Mouse (Mus musculus) lung, postnatal 0 days (tissue): Measurements from ENCODE around the gene Sept10. TPM values are rescaled to one million over a fixed set of nuclear protein-coding genes. Genes with fewer than 3 reads are reported as not detected.
"Not testable (repeated sequence)": the region's sequence is repeated elsewhere in the genome, so short reads cannot be mapped to it uniquely, and the experiment has no call there.

Experiments used
- ATAC-seq: fragments of 200-750 bp; cut with Nextera tagmentation; 2 replicates; pipeline ENCODE4 v1.8.0; 2017; ENCODE audit warnings: moderate library complexity
- DNase-seq: peaks from one replicate; pipeline ENCODE4 v3.0.0-alpha.2; 2016; ENCODE audit warnings: low spot score
- H3K27ac ChIP-seq: fragments of 300-500 bp; sonication (generic); 2 replicates; pipeline ENCODE4 v1.5.1; 2014; ENCODE audit warnings: antibody characterized with exemption, mild to moderate bottlenecking, low read length, mixed read lengths
- H3K27me3 ChIP-seq: fragments of 300-500 bp; sonication (generic); replicated peaks from 2 replicates; pipeline ENCODE4 v1.6.1; 2014; ENCODE audit warnings: low read length, mixed read lengths; ENCODE audit not compliant: insufficient read depth
- H3K36me3 ChIP-seq: fragments of 300-500 bp; sonication (generic); 2 replicates; pipeline ENCODE4 v1.6.1; 2014; ENCODE audit warnings: low read length, mixed read lengths; ENCODE audit not compliant: insufficient read depth
- H3K4me1 ChIP-seq: fragments of 300-500 bp; sonication (generic); 2 replicates; pipeline ENCODE4 v1.6.1; 2014; ENCODE audit warnings: antibody characterized with exemption, low read depth, low read length, mixed read lengths; ENCODE audit not compliant: insufficient read depth
- H3K4me2 ChIP-seq: fragments of 300-500 bp; sonication (generic); replicated peaks from 2 replicates; pipeline ENCODE4 v1.6.1; 2014; ENCODE audit warnings: low read depth, mild to moderate bottlenecking, low read length, moderate library complexity, mixed read lengths
- H3K4me3 ChIP-seq: fragments of 300-500 bp; sonication (generic); 2 replicates; pipeline ENCODE4 v1.5.1; 2014; ENCODE audit warnings: low read depth, low read length
- H3K9ac ChIP-seq: fragments of 300-500 bp; sonication (generic); replicated peaks from 2 replicates; pipeline ENCODE4 v1.6.1; 2014; ENCODE audit warnings: low read depth, mild to moderate bottlenecking
- H3K9me3 ChIP-seq: fragments of 300-500 bp; sonication (generic); 2 replicates; pipeline ENCODE4 v1.6.1; 2016; ENCODE audit warnings: low read length, mixed read lengths
- CTCF ChIP-seq: IDR thresholded peaks from 2 replicates; pipeline ENCODE4 v1.5.1; 2016; ENCODE audit warnings: antibody characterized with exemption, mild to moderate bottlenecking
- EP300 ChIP-seq: IDR thresholded peaks from 2 replicates; pipeline ENCODE4 v1.6.1; 2016; ENCODE audit warnings: antibody characterized with exemption, mild to moderate bottlenecking, control low read depth
- WGBS: fragments of 180-500 bp; shearing (Covaris S2); extraction: QIAGEN DNeasy Blood & Tissue Kit; methylation state at CpG from one replicate; pipeline ENCODE4 v1.1.7; 2014; 5-methylcytosine and 5-hydroxymethylcytosine counted together
- polyA plus RNA-seq: library from polyadenylated mRNA; unstranded; fragments of >200 nt; fragmentation: Nextera tagmentation; extraction: Ambion mirVana; gene quantifications from 2 replicates; pipeline ENCODE4 v1.2.1, GENCODE M21; 2015

Gene Sept10
- polyA plus RNA-seq, 1 experiment from 2014 or later, result 42.2 TPM

DNA sequence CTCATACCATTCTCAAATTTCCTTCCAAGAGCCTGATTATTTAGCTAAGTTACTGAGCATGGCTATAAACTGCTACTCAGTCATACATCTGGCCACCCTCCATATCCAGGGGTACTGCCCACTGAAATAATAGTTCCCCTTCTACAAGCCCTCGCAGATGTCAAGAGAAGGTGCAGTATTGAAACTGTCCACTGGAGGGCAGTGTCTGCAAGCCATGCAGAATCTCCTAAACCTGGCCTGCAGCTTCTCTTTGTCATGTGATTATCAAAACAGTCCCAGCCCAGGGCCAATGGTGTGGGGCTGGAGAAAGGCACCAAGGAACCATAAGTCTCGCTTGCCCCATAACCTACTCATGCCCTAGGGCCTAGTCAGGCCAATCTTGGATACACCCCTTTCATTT is 112.6 kb downstream of the Sept10 start:
- WGBS, result 24% methylated on average over 2 of the region's 2 CpGs
- H3K4me3 ChIP-seq, result no peak overlapping the region

DNA sequence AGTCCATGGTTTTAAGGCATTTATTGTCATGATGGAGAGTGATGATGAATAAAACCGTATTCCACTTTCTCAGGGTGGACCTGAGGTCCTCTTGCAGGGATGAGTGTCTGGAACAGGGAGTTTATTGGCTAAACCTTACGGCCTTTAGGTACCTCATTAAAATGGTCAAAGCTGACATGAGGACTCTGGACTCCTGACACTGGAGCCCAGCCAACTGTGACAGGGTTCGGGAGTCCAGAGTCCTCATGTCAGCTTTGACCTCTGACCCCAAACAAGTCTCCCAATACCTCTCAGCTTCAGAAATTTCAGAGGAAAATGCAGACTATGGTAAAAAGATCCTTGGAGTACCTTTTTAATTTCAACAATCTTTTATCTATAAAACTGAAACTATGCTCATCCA is 115.0 kb downstream of the Sept10 start:
- DNase-seq (no peak), ATAC-seq (no peak)
- H3K27ac ChIP-seq, result no peak overlapping the region
- no peaks in the 10 kb centered on the region for H3K27me3 ChIP-seq
- H3K36me3 ChIP-seq, result no peaks in the 10 kb centered on the region
- H3K9me3 ChIP-seq, result no peaks in the 10 kb centered on the region
- no peaks in the 10 kb centered on the region for H3K4me1 ChIP-seq
- WGBS, result 81% methylated on average over 3 of the region's 3 CpGs
- H3K9ac ChIP-seq, result no peak overlapping the region
- H3K4me2 ChIP-seq, result no peak overlapping the region
- TF ChIP-seq EP300 (no peak), CTCF (no peak)
- H3K4me3 ChIP-seq, result no peak overlapping the region

More for the DNA sequence above, 112.6 kb downstream of the Sept10 start:
- Histone ChIP-seq H3K36me3 (no peaks in the 10 kb centered on the region), H3K27ac (no peak overlapping the region), H3K4me2 (no peak overlapping the region), H3K9me3 (no peaks in the 10 kb centered on the region), H3K9ac (no peak overlapping the region), H3K27me3 (no peaks in the 10 kb centered on the region), H3K4me1 (no peaks in the 10 kb centered on the region)
- DNase-seq (peak; percentile 75), ATAC-seq (peak; percentile 21; the same call in 1 of the 2 replicates)
- TF ChIP-seq CTCF (peak; percentile 97), EP300 (no peak)

DNA sequence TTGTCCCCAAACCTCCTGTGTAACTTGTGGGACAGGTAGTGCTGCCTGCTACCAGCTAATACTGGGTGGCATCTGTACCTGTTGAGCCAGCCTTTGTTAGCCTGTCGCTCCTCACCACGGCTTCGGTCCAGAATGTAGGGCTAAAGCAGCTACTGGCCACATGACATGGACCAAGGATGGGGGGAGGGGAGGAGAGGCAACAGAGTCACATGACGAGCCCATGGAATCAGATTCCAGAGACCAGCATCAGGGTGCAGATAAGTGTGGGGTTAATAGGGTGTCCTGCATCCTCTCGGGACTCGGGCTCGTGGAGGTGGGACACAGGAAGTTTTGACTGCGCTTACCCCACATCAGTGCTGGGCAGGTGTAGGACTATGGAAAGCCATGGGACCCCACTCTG is 115.8 kb downstream of the Sept10 start:
- no peaks in the 10 kb centered on the region for H3K27me3 ChIP-seq
- H3K4me3 ChIP-seq, result no peak overlapping the region
- no peak overlapping the region for H3K27ac ChIP-seq
- no peak for TF ChIP-seq EP300
- TF ChIP-seq CTCF, result no peak
- ATAC-seq (no peak), DNase-seq (no peak)
- no peaks in the 10 kb centered on the region for H3K9me3 ChIP-seq
- H3K4me1 ChIP-seq, result no peaks in the 10 kb centered on the region
- 61% methylated on average over 8 of the region's 8 CpGs for WGBS
- H3K4me2 ChIP-seq, result no peak overlapping the region
- no peak overlapping the region for H3K9ac ChIP-seq
- H3K36me3 ChIP-seq, result no peaks in the 10 kb centered on the region

DNA sequence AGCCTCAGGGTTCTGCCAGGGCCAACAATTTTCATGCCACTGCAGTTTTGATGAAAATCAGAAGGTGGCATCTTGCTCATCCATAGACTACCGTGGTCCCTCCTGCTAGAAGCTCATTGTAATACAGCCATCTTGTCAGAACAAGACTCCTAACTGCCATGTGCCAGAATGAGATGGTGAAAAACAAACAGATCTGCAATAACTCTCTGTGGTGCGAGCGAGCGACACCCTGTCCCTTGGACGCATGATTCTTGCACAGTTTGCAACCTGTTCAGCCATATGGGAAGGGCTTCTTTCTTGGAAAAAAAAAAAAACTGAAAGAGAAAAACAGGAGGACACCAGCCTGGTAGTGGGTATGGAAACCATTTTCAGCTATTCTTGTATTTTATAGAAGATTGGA is 117.0 kb downstream of the Sept10 start:
- TF ChIP-seq CTCF (no peak), EP300 (no peak)
- ATAC-seq (no peak), DNase-seq (no peak)
- Histone ChIP-seq H3K36me3 (no peaks in the 10 kb centered on the region), H3K4me2 (no peak overlapping the region), H3K4me3 (no peak overlapping the region), H3K27ac (no peak overlapping the region), H3K9ac (no peak overlapping the region), H3K27me3 (no peaks in the 10 kb centered on the region), H3K4me1 (no peaks in the 10 kb centered on the region), H3K9me3 (no peaks in the 10 kb centered on the region)
- 86% methylated on average over 5 of the region's 5 CpGs for WGBS

DNA sequence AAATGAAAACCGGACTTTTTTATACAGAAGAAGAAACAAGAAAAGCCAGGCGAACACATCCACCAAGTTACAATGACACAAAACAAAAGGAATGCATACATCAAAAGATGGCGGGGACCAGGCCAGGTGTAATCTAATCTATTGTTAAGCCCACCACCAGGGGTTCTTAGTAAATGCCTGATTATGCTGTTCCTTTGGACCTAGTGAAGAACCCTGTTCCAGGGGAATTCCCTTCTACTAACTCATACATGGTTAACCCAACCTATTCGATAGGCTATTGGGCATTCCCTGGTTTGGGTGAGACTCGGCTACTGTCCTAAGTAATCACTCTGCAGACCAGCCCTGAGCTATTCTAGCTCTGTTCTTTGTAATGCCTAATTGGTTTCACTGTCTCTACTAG is 118.6 kb downstream of the Sept10 start:
- not testable (repeated sequence) for ATAC-seq, H3K9me3 ChIP-seq, H3K4me3 ChIP-seq, H3K4me1 ChIP-seq, H3K27ac ChIP-seq, H3K4me2 ChIP-seq, DNase-seq, H3K36me3 ChIP-seq, H3K27me3 ChIP-seq, H3K9ac ChIP-seq
- 94% methylated on average over 5 of the region's 5 CpGs for WGBS

DNA sequence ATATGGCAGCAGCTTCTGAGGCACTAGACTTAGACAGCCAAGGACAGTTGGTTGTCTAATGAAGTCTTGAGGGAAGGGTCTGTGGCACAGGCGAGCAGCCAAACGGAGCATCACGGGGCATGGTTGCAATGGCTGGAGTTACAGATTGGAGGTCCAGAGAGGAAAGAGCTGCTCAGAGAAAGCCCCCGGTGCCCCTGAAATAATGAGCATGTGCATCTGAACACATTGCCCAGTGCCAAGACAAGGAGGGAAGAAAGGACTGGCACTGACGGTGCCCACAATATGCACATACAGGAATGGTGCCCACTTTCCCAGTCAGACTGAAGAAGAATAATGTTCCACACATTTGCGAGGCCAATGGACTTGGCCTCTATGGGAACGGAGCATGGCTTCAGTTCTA is 129.7 kb downstream of the Sept10 start:
- Histone ChIP-seq H3K27me3 (no peaks in the 10 kb centered on the region), H3K27ac (no peak overlapping the region), H3K4me3 (no peak overlapping the region), H3K4me1 (no peaks in the 10 kb centered on the region), H3K4me2 (no peak overlapping the region), H3K36me3 (no peaks in the 10 kb centered on the region), H3K9me3 (no peaks in the 10 kb centered on the region), H3K9ac (no peak overlapping the region)
- ATAC-seq (no peak), DNase-seq (no peak)
- 88% methylated on average over 7 of the region's 7 CpGs for WGBS
- TF ChIP-seq CTCF (no peak), EP300 (no peak)

Other genes starting within 250 kb of the Sept10 start
- 9.7 and 13.2 TPM in 2 replicates for gene Sowahc, start 106 bp upstream of the Sept10 start, polyA plus RNA-seq
- 40.6 and 40.7 TPM in 2 replicates for gene P4ha1, start 101.4 kb upstream of the Sept10 start, polyA plus RNA-seq
- gene Gm10273, start 173.8 kb upstream of the Sept10 start, polyA plus RNA-seq, result 4.4 and 12.7 TPM in 2 replicates
- gene Pla2g12b, start 181.8 kb upstream of the Sept10 start, polyA plus RNA-seq, result 0.12 and 0.43 TPM in 2 replicates
- gene Oit3, start 219.9 kb upstream of the Sept10 start, polyA plus RNA-seq, result 1.1 and 1.7 TPM in 2 replicates